Mouse (Mus musculus) embryonic facial prominence, embryonic 11.5 days (tissue): Measurements from ENCODE around the gene Fam110a. TPM values are rescaled to one million over a fixed set of nuclear protein-coding genes. Genes with fewer than 3 reads are reported as not detected.

ENCODE experiments used
- ATAC-seq: fragments of 200-750 bp; cut with Nextera tagmentation; replicated peaks from 2 replicates; pipeline ENCODE4 v1.8.0; 2017; ENCODE audit warnings: low read depth; ENCODE audit not compliant: insufficient number of reproducible peaks, low FRiP score, low TSS enrichment
- DNase-seq: peaks from one replicate; pipeline ENCODE4 v3.0.0-alpha.2; 2015; ENCODE audit warnings: low spot score
- H3K27ac ChIP-seq: fragments of 300-500 bp; sonication (generic); replicated peaks from 2 replicates; pipeline ENCODE4 v1.5.1; 2014; ENCODE audit warnings: mild to moderate bottlenecking, low read depth, low read length, control low read depth
- H3K27me3 ChIP-seq: fragments of 300-500 bp; sonication (generic); 2 replicates; pipeline ENCODE4 v1.6.1; 2014; ENCODE audit warnings: mild to moderate bottlenecking, low read length, moderate library complexity, mixed read lengths; ENCODE audit not compliant: control insufficient read depth, insufficient read depth
- H3K36me3 ChIP-seq: fragments of 300-500 bp; sonication (generic); replicated peaks from 2 replicates; pipeline ENCODE4 v1.6.1; 2014; ENCODE audit warnings: low read depth, mild to moderate bottlenecking, low read length, moderate library complexity, mixed read lengths; ENCODE audit not compliant: control insufficient read depth, insufficient read depth
- H3K4me1 ChIP-seq: fragments of 300-500 bp; sonication (generic); 2 replicates; pipeline ENCODE4 v1.6.1; 2014; ENCODE audit warnings: low read length, mixed read lengths; ENCODE audit not compliant: control insufficient read depth, insufficient read depth
- H3K4me2 ChIP-seq: fragments of 300-500 bp; sonication (generic); 2 replicates; pipeline ENCODE4 v1.6.1; 2014; ENCODE audit warnings: low read depth, mild to moderate bottlenecking, control low read depth, low read length, moderate library complexity
- H3K4me3 ChIP-seq: fragments of 300-500 bp; sonication (generic); 2 replicates; pipeline ENCODE4 v1.5.1; 2014; ENCODE audit warnings: low read depth, low read length, control low read depth
- H3K9ac ChIP-seq: fragments of 300-500 bp; sonication (generic); replicated peaks from 2 replicates; pipeline ENCODE4 v1.6.1; 2014; ENCODE audit warnings: mild to moderate bottlenecking, control low read depth, low read length
- H3K9me3 ChIP-seq: fragments of 300-500 bp; sonication (generic); replicated peaks from 2 replicates; pipeline ENCODE4 v1.6.1; 2016; ENCODE audit warnings: mild to moderate bottlenecking, low read length, inconsistent platforms, mixed read lengths; ENCODE audit not compliant: control insufficient read depth
- WGBS: fragments of 180-500 bp; shearing (Covaris S2); extraction: QIAGEN DNeasy Blood & Tissue Kit; methylation state at CpG from one replicate; pipeline ENCODE4 v1.1.7; 2014; 5-methylcytosine and 5-hydroxymethylcytosine counted together
- polyA plus RNA-seq: library from polyadenylated mRNA; unstranded; fragments of >200 nt; fragmentation: Nextera tagmentation; extraction: Ambion mirVana; gene quantifications from 2 replicates; pipeline ENCODE4 v1.2.1, GENCODE M21; 2014

The Fam110a gene
- polyA plus RNA-seq, 1 experiment from 2014 or later, result 31.7 TPM

DNA sequence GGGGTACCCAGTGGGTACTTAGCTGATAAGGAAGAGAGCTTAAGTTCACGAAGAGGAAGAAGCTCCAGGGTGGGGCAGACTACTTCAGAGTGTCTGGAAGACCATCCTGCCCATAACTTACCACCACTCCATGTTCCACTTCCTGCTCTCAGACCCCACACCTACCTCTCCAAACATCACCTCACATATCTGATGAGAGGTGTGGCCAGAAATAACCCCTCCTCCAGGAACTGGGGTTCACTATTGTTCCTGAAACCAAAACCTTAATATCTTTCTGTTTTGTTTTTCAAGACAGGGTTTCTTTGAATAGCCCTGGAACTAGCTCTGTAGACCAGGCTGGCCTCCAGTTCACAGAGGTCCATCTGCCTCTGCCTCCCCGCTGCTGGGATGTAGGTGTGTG lies 12.2 kb downstream of the Fam110a start:
- Histone ChIP-seq H3K4me1 (peaks cover 5% of the 10 kb centered on the region; the same call in 1 of the 2 replicates), H3K9me3 (no peaks in the 10 kb centered on the region), H3K27ac (0 out of 2 replicates have a peak overlapping the region, but pooled peaks have one; percentile 31), H3K36me3 (peaks cover 3% of the 10 kb centered on the region; the same call in 1 of the 2 replicates), H3K4me3 (no peak overlapping the region), H3K4me2 (0 out of 2 replicates have a peak overlapping the region, but pooled peaks have one; percentile 2), H3K9ac (no peak overlapping the region), H3K27me3 (no peaks in the 10 kb centered on the region)
- no peak for ATAC-seq
- WGBS, result 74% methylated on average over 2 of the region's 2 CpGs
- DNase-seq, result no peak

DNA sequence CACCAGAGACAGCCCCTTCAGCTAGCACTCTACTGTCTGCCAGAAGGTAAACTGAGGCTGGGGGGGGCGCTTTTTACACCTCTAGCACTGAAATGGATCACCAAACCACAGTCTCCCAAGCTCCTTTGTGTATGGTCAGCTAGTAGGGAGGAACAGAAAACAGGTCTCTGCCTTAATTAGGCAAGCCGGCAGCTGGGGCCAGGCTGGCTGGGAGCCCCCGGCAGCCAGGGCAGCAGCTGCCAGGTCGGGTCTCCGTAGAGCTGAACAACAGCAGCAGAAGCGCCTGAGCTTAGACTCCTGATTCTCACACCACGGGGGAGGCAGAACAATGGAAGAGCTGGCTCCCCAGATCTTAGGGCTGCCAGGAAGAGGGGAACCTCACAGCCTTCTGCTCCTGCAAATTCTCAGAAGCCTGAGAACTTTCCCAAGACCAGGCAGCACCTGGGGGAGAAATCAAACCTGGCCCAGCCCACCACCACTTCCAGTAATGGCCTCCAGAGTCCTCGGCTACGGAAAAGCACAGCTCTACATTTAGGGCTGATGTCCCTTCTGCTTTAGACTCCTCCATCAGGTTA lies 12.8 kb downstream of the Fam110a start:
- Histone ChIP-seq H3K4me1 (peaks cover 5% of the 10 kb centered on the region; the same call in 1 of the 2 replicates), H3K9me3 (no peaks in the 10 kb centered on the region), H3K27ac (peak overlapping the region; percentile 31; the same call in 1 of the 2 replicates), H3K4me3 (no peak overlapping the region), H3K27me3 (no peaks in the 10 kb centered on the region), H3K36me3 (peaks cover 3% of the 10 kb centered on the region; the same call in 1 of the 2 replicates), H3K4me2 (no peak overlapping the region), H3K9ac (no peak overlapping the region; the same call in 1 of the 2 replicates)
- DNase-seq, result peak; percentile 34
- 24% methylated on average over 9 of the region's 9 CpGs for WGBS
- ATAC-seq, result no peak

DNA sequence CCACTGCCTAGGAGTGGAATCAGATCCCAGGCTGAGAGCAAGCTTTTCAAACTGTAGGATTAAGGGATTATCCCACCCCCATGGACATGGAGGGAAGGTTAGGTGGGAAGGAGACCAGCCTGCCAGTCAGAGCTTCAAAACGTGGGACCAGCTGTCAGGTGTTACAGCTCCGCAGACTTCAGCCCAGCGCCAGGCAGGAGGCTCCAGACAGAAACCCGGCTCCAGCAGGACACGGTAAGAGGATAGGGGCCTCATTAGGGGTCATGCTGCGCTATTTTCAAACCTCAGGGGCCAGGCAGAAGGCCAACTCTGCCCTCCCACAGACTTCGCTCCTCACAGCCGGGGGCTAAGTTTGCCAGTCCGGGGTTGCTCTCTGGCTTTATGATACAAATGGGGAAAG lies 16.0 kb downstream of the Fam110a start:
- H3K4me2 ChIP-seq, result peak overlapping the region; percentile 19; the same call in 1 of the 2 replicates

DNA sequence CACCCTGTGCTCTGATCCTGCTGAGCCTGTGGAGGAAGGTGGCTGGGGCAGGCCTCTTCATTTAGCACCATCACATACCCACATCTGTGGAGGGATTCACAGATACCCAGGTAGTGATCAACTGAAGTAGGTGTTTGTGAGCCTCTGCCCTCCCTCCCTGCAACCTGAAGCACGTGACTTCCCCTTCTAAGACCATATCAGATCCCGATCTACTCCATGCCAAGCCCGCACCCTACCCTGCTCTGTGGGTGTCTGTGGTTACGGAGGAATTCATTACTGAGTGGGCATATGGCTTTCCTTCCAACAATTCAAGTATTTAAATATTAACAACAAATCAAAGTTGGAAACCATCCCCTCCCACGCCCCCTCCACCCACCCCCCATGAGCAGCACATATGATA lies 16.7 kb downstream of the Fam110a start:
- Histone ChIP-seq H3K4me3 (no peak overlapping the region), H3K9ac (no peak overlapping the region), H3K9me3 (no peaks in the 10 kb centered on the region), H3K4me2 (no peak overlapping the region), H3K4me1 (no peaks in the 10 kb centered on the region; the same call in 1 of the 2 replicates), H3K27me3 (no peaks in the 10 kb centered on the region), H3K36me3 (no peaks in the 10 kb centered on the region), H3K27ac (no peak overlapping the region)
- no peak for DNase-seq
- 91% methylated on average over 5 of the region's 5 CpGs for WGBS
- ATAC-seq, result no peak

More for the DNA sequence above, 16.0 kb downstream of the Fam110a start:
- H3K36me3 ChIP-seq, result no peaks in the 10 kb centered on the region
- H3K27ac ChIP-seq, result no peak overlapping the region
- no peak overlapping the region for H3K4me3 ChIP-seq
- no peaks in the 10 kb centered on the region; the same call in 1 of the 2 replicates for H3K4me1 ChIP-seq
- no peak for ATAC-seq
- no peaks in the 10 kb centered on the region for H3K9me3 ChIP-seq
- no peaks in the 10 kb centered on the region for H3K27me3 ChIP-seq
- no peak overlapping the region for H3K9ac ChIP-seq
- 3% methylated on average over 9 of the region's 9 CpGs for WGBS
- peak; percentile 46 for DNase-seq

DNA sequence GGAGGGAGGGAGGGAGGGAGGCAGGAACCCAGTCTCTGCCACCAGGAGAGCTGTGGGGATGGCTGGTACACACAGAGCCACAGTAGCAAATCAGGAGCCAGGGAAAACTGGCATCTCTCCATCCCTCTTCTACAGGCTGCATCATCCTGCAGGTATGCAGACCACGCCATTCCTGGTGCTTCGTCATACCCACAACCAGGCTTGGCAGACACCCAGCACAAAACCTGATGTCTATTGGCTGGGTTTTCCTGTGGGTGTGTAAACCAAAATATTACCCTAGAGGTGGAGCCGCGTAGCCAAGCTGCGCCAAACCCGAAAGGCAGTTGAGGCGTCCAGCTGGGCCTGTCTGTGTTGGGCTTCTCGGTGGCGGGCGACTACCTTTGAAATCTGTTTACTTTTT lies 17.5 kb downstream of the Fam110a start:
- no peak overlapping the region for H3K4me3 ChIP-seq
- WGBS, result 68% methylated on average over 10 of the region's 10 CpGs
- no peak overlapping the region for H3K4me2 ChIP-seq
- H3K36me3 ChIP-seq, result no peaks in the 10 kb centered on the region
- ATAC-seq (no peak), DNase-seq (no peak)
- no peaks in the 10 kb centered on the region; the same call in 1 of the 2 replicates for H3K4me1 ChIP-seq
- H3K9ac ChIP-seq, result no peak overlapping the region
- H3K27ac ChIP-seq, result no peak overlapping the region
- H3K9me3 ChIP-seq, result no peaks in the 10 kb centered on the region
- H3K27me3 ChIP-seq, result no peaks in the 10 kb centered on the region

DNA sequence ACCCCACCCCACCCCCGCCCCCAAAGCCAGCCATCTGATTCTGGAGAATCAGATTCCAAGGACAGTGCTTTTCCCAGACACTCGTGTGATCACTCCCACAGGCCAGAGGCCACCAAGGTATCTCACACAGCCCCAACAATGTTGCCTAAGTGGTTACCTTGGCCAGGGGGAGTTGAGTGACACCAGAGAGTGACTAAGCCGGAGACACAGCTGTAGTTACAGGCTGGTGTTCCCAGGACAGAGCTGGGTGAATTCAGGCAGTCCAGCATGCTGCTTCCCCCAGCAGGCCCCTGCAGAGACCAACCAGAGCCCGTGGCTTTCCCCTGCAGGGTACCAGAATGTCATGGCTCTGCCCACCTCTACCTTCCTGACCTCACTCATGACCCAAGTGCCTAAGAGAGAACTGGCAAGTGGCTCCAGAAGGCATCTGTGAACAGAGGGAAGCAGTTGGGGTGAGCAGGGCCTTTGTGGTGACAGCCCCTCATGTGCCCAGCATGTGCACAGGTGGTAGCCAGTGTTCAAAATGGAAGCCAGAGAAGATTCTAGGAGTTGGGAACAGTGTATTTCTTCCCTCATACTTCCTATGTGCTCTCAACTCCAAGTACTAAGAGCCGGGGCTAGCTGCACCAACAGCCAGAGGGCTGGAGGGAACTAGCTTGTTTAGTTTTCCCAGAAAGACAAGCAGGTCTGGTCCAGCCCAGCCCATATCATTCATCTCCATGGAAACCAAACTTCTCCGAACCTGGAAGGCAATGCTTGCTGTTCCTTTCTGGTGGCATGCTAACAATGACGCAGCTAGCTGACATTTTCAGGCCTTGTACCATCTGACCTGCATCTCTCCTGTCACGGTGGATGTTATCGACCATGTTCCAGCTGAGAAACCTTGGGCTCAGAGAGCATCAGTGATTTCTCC lies 18.5 kb downstream of the Fam110a start:
- WGBS, result 47% methylated on average over 9 of the region's 9 CpGs
- Histone ChIP-seq H3K4me3 (no peak overlapping the region), H3K27me3 (no peaks in the 10 kb centered on the region), H3K4me1 (no peaks in the 10 kb centered on the region; the same call in 1 of the 2 replicates), H3K27ac (no peak overlapping the region), H3K9me3 (no peaks in the 10 kb centered on the region), H3K9ac (no peak overlapping the region), H3K36me3 (no peaks in the 10 kb centered on the region), H3K4me2 (no peak overlapping the region)
- ATAC-seq, result no peak
- DNase-seq, result peak; percentile 28

DNA sequence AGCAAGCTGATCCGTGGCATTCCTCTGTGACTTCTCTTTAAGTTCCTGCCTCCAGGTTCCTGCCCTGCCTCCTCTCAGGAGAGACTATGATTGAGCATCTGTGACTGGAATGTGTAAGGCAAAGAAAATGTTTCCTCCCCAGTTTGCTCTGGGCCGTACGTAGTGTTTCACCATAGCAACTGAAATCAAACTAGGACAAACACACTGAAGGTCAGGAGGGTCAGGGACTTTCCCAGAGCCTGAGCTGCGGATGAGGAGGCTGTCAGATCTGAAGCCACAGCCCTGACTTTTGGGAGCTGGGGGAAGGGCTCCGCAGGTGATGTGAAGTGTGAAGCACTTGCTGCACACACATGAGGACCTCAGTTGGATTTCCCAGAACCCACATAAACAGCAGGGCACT lies 20.7 kb downstream of the Fam110a start:
- Histone ChIP-seq H3K27ac (no peak overlapping the region), H3K4me1 (no peaks in the 10 kb centered on the region; the same call in 1 of the 2 replicates)
- peak; percentile 40 for DNase-seq

More for the DNA sequence above, 20.7 kb downstream of the Fam110a start:
- no peaks in the 10 kb centered on the region for H3K36me3 ChIP-seq
- ATAC-seq, result no peak
- WGBS, result 16% methylated on average over 5 of the region's 5 CpGs
- no peak overlapping the region for H3K9ac ChIP-seq
- no peak overlapping the region for H3K4me2 ChIP-seq
- no peak overlapping the region for H3K4me3 ChIP-seq
- no peaks in the 10 kb centered on the region for H3K27me3 ChIP-seq
- H3K9me3 ChIP-seq, result no peaks in the 10 kb centered on the region
